Mouse (Mus musculus): ENCODE results near the gene Scgn. TPM values are rescaled to one million over a fixed set of nuclear protein-coding genes. Genes with fewer than 3 reads are reported as not detected.

Scgn gene
- total RNA-seq, 2 experiments from 2014 or later: not detected

DNA sequence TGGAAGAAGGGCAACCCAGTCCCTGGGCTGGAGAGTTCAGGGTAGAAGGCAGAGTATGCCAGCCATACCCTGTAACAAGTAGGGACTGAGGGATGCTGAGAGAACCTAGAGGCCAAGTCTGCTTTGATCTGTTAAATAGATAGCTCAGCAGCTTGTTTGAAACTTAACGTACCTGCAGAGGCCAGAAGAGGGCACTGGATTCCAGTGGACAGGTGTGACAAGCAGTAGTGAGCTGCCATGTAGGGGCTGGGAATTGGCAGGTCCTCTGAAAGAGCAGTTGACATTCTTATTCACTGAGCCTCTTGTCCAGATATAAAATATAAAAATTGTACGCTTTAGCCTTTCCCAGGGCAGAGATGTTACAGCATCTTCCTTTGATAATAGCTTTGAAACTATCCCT lies 48.2 kb downstream of the Scgn start:
- DNase-seq: no peak
- intact Hi-C loops (cut with DNase I): no loop called here

DNA sequence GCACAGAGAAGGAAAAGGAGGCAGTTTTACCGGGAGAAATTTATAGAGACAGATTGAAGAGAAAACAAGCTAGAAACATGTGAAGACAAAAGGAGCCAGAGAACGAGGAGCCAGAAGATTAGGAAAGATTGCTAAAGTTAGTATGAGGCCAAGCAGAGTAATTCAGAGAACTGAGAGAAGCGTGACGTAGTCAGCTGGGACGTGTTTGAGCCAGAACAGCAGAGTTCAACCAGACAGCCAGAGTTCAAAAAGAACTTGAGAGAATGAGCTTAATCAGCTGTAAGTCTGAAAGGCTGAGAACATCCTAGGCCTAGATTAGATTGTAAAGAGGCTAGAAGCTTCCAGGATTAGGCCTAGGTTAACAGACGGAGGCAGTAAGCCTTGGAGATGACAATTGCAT lies 50.7 kb downstream of the Scgn start:
- no peak for DNase-seq
- intact Hi-C loops (cut with DNase I): no loop called here

DNA sequence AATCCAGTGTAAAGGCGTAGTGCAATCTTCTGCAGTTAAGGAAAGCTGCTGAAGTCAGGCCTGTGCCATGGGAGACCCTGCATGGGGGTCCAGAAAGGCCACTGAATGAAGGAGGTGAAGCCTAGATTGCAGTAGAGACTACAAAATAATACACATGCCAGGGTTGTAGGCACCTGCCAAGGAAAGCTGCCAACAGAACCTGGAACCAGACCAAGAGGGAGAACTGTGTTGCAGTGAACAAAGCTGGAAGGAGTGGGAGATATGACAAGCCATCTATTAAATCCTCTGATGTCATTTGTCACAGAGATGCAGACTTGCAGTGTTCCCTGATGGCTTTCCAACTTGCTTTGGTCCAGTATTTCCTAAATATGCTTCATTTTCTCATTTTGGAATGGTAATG lies 52.3 kb downstream of the Scgn start:
- intact Hi-C loops (cut with DNase I): no loop called here

DNA sequence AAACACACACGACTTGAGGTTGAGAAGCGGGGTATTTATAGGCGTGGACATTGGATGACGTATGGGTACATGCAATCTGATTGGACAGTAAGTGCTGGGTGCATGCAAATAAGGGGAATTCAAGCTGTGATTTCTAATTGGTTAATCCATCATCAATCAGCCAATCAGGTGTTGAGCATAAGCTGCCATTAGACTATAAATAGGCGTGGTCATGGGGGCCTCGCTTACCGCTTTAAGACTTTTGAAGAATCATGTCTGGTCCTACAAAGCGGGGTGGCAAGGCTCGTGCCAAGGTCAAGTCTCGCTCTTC lies 56.8 kb downstream of the Scgn start, which contains the start of gene Hist1h2aa:
TSS of gene Hist1h2aa (plus strand) at position 252 of the 310 bp plus-strand sequence.
- no peak for DNase-seq
- intact Hi-C loops (cut with DNase I): no loop called here

More for the DNA sequence above, 52.3 kb downstream of the Scgn start:
- no peak for DNase-seq

DNA sequence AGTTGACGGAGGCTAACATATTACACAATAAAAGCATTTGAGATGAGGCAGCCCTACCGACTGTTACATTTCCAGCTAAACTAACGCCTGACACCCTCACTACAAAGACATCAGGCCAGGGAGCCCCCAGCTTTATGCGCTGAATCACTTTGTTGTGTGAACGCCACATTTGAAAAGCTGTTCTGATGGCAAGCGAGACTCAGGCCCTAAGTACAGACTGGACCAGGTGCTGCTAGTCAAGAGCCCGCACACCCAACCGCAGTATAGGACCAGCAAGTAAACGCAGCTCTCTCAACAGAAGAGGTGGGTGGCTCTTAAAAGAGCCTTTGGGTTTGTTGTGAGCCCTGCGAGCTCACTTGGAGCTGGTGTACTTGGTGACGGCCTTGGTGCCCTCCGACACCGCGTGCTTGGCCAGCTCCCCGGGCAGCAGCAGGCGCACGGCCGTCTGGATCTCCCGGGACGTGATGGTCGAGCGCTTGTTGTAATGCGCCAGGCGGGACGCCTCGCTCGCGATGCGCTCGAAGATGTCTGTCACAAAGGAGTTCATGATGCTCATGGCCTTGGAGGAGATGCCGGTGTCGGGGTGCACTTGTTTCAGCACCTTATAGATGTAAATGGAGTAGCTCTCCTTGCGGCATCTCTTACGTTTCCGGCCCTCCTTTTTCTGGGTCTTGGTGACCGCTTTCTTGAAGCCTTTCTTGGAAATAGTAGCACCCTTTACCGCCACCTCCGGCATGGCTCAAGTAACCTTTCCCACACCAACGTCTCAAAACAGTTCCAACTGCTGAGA lies 57.4 kb downstream of the Scgn start, which contains the start of gene Hist1h2ba:
TSS of gene Hist1h2ba (minus strand) at position 736 of the 790 bp plus-strand sequence.
- intact Hi-C loops (cut with DNase I): no loop called here
- DNase-seq: no peak

DNA sequence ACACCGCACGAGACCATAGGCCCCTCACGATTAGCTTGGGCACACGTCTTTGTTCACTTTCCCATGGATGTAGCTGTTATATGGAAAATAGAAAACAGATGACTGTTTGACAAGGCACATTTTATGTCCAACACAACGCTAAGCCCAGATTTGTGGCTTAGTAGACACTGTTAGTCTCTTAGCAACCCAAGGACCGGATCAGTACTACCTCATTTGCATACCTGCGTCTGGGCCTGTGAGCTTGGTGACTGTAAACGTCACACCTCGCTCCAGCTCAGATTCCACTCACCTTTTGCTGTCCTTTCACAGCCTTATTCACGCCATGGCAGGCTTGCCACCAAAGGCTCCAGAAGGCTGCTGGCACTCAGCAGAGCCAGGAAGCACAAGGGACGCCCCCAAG lies 60.1 kb downstream of the Scgn start:
- DNase-seq: no peak
- intact Hi-C loops (cut with DNase I): no loop called here

DNA sequence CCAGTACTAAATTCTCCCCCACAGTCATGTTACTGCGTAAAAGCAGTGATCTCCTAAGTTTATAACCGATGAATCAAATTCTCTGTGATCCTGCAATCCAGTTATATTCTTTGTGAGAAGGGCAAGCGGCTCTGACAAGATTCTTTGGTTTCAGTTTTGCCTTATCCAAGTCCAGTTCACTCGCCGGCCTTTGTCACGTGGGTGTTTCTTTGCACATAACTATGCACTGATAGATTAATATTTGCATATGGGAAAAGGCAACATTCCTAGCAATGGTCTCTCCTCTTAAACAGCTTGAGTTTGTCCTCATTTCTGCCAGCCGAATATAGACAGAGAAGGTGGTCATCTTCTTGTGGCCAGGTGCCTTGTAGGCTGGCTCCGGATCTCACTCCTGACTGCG lies 60.6 kb downstream of the Scgn start:
- no peak for DNase-seq
- intact Hi-C loops (cut with DNase I): no loop called here

DNA sequence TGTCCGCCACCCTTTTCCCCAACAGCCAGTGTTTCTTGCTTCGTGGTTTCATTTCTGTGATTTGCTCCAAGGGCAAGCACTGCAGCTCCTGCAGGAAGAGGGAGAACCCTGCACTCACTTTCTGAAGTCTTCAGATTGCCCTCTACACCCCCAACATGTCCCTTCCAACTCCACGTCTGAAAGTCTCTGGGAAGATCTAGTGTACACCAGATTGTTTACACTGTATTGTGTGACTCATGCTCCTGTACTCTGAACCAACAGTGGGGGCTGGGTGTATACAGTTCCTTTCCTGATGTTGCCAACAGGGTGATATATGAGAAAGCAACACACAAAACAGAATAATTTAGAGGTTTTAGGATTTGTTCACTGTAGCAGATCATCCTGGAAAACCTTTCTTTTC lies 62.4 kb downstream of the Scgn start:
- intact Hi-C loops (cut with DNase I): no loop called here
- DNase-seq: no peak

DNA sequence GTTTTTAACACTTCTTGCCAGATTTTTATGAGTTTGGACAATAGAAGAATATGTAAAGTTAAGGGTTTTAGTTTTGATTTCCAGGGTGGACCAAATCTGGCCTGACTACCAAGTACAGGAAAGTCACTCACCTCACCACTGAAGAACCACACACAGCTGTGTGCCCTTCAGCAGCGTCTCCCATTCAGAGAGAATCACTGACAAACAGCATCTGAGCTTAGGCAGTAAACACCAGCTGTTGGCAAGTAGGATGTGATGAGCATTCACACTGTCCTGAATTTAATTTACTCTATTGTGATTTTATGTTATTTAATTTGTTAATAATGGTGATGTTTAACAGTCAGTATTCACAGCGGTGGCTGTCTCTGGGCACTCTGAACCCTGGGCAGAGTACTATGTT lies 65.2 kb downstream of the Scgn start:
- DNase-seq: no peak
- intact Hi-C loops (cut with DNase I): no loop called here

DNA sequence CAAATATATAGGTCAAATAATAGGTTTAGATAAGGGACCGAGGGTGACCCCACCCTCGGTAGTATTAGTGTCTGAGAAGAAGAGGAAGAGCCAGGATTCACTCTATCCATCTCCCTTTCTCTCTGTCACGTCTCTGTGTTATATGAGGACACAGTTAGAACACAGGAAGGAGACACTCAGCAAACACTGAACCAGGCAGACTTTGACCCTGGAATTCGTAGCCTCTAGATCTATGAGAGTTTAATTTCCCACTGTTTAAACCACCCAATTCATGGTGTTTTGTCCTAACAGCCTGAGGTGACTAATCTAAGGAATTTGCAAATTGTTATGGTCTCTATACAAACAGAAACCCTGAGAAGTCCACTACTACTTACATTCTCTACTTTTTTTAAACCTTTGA lies 73.3 kb downstream of the Scgn start:
- intact Hi-C loops (cut with DNase I): no loop called here

DNA sequence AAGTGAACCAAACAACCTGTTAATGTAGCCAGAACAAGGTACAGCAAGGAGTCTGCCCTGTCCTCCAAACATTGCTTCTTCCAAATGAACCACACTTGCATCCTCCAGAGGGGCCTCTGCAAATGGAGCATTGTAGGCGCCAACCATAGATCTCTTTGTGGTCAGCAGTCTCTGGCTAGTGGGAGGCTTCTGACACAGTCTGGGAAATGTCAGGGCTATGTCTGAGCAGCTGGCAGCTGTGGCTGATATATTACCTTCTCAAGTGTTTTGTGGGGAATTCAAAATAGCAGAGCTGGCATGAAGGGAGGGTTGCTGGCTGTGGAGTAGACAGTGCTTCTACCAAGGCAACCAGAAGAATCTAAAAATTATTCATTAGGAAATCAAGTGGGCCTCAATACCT lies 74.9 kb downstream of the Scgn start:
- DNase-seq: no peak
- intact Hi-C loops (cut with DNase I): no loop called here

More for the DNA sequence above, 73.3 kb downstream of the Scgn start:
- DNase-seq: no peak

DNA sequence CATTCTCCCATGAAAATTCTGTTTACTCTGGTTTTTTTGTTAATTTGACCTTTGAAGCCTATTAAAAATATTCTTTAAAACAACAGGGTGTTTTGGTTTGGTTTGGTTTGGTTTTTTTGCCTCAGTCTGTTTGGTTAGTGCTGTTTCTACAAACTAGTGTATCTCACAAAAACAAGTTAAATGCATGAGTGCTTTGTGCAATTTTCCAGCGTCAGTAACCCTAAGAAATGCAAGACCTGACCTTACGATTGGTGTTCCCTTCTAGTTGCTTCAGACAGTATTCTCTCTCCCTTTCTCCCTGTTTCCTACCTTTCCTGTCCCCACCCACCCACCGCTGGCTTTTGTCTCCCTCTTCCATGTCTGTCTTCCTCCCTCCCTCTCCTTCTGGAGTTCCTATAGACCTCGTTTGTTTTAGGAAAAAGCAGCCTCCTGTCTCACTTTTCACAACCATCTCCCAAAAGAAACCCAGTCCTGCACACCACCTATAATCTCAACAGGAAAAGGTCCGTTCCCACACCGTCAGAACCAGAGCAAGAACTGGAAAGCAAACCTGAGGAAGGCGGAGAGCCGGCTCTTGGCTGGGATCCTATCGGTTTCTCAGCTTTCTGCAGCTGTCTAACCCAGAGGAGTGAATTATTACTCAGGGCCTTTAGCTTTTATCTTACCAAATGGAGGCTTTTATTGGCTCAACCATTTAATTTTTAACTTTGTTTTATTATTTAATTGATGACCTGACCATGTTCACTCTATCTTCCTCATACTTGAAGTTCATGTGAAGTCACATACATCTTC lies 76.4 kb downstream of the Scgn start, which contains the start of gene Slc17a4:
TSS of gene Slc17a4 (minus strand) at position 634 of the 792 bp plus-strand sequence.
- intact Hi-C loops (cut with DNase I): no loop called here
- no peak for DNase-seq

DNA sequence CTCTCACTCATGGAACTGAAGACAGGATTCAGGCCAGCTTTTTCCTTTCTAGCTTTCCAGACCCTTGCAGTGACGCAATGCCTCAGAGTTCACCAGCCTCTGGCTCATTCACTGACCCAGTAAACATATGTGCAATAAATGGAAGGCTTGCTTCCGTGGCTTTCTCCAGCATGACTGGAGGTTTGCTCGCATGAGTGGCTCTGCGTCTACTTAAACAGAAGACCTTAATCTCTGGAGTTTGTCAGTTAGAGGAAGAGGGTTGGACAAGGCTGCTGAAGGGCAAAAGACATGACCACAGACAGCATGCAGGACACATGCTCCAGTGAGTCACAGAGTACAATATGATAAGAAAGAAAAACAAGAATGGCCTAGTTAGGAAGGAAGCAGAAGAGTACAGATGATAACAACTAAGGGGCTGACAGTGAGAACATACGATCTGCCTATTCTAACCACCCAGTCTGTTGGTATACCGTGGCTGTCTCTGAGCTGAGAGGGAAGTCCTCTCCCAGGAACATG lies 77.2 kb downstream of the Scgn start:
- no peak for DNase-seq
- intact Hi-C loops (cut with DNase I): no loop called here

DNA sequence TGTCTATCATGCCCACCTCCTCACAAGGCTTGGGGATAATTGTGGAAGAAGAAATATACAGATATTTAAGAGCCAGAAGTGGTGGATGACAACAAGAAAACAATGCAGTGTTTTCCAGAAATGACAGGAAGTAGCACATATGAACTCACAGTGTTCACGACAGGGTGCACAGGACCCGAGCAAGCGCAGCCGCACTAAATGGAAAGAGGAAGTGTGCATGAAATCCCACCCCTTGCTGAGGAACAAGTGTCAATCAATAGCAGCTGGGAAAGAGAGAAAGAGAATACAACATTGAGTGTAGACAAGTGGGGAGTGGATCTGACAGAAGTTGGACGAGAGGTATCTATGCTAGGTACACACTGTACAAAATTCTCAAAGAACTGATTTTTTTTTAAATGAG lies 79.7 kb downstream of the Scgn start:
- intact Hi-C loops (cut with DNase I): no loop called here
- DNase-seq: no peak

DNA sequence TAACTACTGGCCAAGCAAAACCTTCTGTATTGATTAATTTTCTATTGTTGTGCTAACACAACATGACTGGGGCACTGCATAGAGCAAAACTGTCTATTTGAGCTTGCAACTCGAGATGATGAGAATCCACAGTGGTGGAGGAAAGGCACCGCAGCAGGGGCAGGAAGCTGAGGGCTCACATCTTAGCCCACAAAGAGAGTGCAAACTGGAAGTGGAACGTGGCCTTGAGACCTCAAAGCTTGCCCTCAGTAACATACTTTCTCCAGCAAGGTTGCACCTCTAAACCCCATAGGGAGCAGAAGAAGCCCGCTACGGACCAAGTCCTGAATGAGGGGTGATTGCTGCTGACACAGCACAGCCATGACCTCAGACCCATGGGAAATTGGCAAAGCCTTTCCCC lies 80.9 kb downstream of the Scgn start:
- DNase-seq: no peak
- intact Hi-C loops (cut with DNase I): no loop called here

DNA sequence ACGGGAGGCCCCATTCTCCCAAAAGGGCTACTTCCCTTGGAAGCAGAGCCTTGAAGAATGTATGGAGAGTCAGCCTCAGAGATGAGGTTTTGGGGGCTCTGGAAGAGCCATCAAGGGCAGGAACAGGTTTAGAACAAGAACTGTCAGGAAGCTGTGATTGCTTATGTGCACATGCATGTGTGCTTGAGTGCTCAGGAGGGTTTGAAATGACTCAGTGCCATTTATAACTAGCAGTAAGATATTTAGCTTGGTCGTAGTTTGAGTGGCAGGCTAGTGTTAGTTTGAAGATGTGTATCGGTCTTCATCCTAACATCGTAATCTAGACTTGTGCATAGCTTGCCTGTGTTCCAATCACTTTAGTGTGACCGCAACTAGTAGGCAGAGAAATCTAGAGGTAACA lies 84.1 kb downstream of the Scgn start:
- DNase-seq: no peak
- intact Hi-C loops (cut with DNase I): no loop called here

Small RNA genes lying within 50 kb of the gene (microRNA-seq; reads per million reads assigned to microRNA genes)
- 0 reads per million in 2 experiments for gene Gm44344

Other genes starting within 250 kb of the Scgn start
- 1 to 10 TPM; 4.5 to 4.6 TPM for gene Hist1h3c, start 245.6 kb downstream of the Scgn start, total RNA-seq (2021)
- gene Hist1h2bb, start 244.5 kb downstream of the Scgn start, total RNA-seq (2021): 1 to 10 TPM; 5.1 to 7.0 TPM
- 10 to 100 TPM in 1 of 2 experiments, 1 to 10 TPM in 1; 9.4 to 10.3 TPM for gene Hist1h2ab, start 240.1 kb downstream of the Scgn start, total RNA-seq (2021)
- gene Hist1h3b, start 238.9 kb downstream of the Scgn start, total RNA-seq (2021): 10 to 100 TPM; 14.2 to 14.3 TPM
- 1 to 10 TPM; 5.8 to 8.4 TPM for gene Hist1h4b, start 234.2 kb downstream of the Scgn start, total RNA-seq (2021)
- gene Hist1h4a, start 230.0 kb downstream of the Scgn start, total RNA-seq (2021): 1 to 10 TPM; 6.4 to 7.2 TPM
- 10 to 100 TPM in 1 of 2 experiments, 1 to 10 TPM in 1; 9.9 to 14.4 TPM for gene Hist1h3a, start 228.8 kb downstream of the Scgn start, total RNA-seq (2021)
- 1 to 10 TPM; 5.6 to 7.4 TPM for gene Hist1h1a, start 227.5 kb downstream of the Scgn start, total RNA-seq (2021)
- gene Trim38, start 221.3 kb downstream of the Scgn start, total RNA-seq (2021): not detected
- gene Slc17a2, start 184.2 kb downstream of the Scgn start, total RNA-seq (2021): not detected
- gene Slc17a3, start 151.8 kb downstream of the Scgn start, total RNA-seq (2021): not detected
- not detected for gene Slc17a1, start 123.5 kb downstream of the Scgn start, total RNA-seq (2021)
- gene Slc17a4, start 76.2 kb downstream of the Scgn start, total RNA-seq (2021): not detected
- gene Hist1h2ba, start 57.1 kb downstream of the Scgn start, total RNA-seq (2021): not detected
- not detected for gene Hist1h2aa, start 56.8 kb downstream of the Scgn start, total RNA-seq (2021)